Mouse (Mus musculus): ENCODE data around the gene Irs3. TPM values are rescaled to one million over a fixed set of nuclear protein-coding genes. Genes with fewer than 3 reads are reported as not detected.
"Not testable (repeated sequence)": the region's sequence is repeated elsewhere in the genome, so short reads cannot be mapped to it uniquely, and the experiment has no call there.

Irs3 gene
- polyA plus RNA-seq, 1 experiment, result 0.37 TPM

DNA sequence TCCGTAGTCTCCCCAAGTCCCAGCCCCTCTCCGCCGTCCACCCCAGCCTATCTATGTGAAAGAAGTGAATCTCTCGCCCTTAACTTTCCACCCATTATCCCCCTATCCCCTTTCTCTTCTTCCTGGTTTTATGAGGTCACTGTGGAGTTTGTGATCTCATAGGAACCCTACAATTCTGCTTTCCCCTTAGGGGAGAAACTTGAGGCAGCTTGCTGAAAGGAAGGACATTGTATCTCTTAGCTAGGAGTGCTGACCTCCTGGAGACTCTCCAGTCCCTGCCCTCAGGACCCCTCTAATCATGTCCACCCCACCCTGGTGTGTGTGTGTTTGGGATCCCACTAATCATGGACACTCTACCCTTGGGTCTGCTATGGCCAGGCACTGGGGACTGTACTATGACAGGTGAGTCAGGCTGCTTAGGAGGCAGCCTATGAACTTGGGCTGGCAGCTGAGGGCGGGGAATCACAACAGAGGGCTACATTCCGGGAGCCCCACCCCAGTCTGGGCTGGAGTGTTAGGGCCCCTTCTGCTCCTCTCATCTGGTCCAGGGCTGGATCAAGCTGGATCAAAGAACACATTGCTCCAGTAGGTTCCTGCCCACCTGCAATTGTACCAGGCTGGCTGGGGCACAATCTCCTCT, 15.5 kb downstream of the Irs3 start:
- 0 out of 2 replicates have a peak overlapping the region, but pooled peaks have one; percentile 6 for H3K27ac ChIP-seq (ENCODE audit: insufficient read depth, low read length)
- no peak for TF ChIP-seq POLR2A (IDR thresholded peaks at IDR 0.05; ENCODE audit: low read depth, low read length)
- no peak for TF ChIP-seq CTCF (IDR thresholded peaks at IDR 0.05; ENCODE audit: borderline replicate concordance, insufficient read depth, low read length)

DNA sequence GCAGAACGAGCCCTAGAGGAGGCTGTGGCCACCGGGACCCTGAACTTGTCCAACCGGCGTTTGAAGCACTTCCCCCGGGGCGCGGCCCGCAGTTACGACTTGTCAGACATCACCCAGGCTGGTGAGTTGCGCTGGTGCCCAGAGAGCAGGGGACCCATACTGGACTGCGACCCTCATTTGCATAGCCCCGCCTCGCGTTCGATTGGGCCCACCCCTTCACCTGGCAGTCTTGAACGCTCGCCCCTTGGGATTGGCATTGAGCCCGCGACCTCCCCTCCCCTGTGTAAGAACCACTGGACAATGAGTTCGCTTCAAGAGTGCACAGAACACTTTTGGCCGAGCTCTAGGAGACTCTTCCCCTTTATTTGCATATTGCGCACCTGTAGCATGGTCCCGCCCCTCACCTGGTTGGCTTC, 16.2 kb downstream of the Irs3 start:
- Histone ChIP-seq H3K4me3 (ENCODE audit: insufficient read depth, low read length) (peak overlapping the region; percentile 66), H3K4me1 (ENCODE audit: control insufficient read depth, insufficient read depth, low read length) (peaks cover 9% of the 10 kb centered on the region; the same call in 1 of the 2 replicates), H3K27ac (ENCODE audit: insufficient read depth, low read length) (peak overlapping the region; percentile 32; the same call in 1 of the 2 replicates)
- TF ChIP-seq CTCF (IDR thresholded peaks at IDR 0.05; ENCODE audit: borderline replicate concordance, insufficient read depth, low read length), result no peak
- TF ChIP-seq POLR2A (IDR thresholded peaks at IDR 0.05; ENCODE audit: low read depth, low read length), result no peak

More for the DNA sequence above, 15.5 kb downstream of the Irs3 start:
- peaks cover 9% of the 10 kb centered on the region; the same call in 1 of the 2 replicates for H3K4me1 ChIP-seq (ENCODE audit: control insufficient read depth, insufficient read depth, low read length)
- peak overlapping the region; percentile 66 for H3K4me3 ChIP-seq (ENCODE audit: insufficient read depth, low read length)

DNA sequence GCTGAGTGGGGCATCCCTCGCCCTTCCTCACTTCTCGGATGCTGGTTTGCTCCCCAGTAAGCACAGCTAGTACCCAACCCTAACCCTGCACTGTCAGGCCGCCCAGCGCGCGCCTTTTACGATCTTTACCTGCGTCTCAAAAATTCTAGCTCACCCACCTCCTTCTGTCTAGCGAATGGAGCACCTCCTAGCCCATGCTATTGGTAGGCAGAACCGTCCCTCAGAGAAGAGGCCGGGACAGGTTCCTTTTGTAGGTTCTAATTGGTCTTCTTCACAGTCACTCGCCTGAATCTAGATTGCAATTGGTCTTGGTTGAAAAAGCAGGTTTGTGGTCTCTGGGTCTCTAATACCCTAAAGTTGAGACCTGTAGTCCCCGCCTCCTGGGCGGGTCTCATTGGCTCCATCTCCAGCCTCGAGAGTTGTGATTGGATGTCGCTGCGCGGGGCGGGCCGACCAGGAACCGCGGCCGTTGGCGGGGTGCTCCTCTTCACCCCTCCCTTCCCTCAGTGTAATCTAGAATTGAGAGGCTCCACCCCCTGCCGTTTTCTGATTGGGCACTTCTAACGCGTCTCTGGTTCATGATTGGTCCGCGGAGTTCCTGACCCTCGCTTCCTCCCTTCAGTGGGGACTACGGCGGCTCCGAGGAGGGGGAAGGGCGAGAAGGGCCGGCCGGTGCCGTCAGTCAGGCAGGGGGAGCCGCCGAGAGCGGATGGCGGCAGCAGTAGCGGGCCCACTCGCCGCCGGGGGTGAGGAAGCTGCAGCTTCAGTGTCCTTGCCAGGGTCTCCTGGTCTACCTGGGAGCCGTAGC, 16.8 kb downstream of the Irs3 start, which contains the start of the genes Fbxo24, Lrch4 and Gm20605:
Gene Fbxo24 (minus strand): TSS at position 505 of the 808 bp plus-strand sequence.
Gene Lrch4 (plus strand): TSS at position 624 of the 808 bp plus-strand sequence.
Gene Gm20605 (plus strand): TSS at position 678 of the 808 bp plus-strand sequence.
- TF ChIP-seq CTCF (IDR thresholded peaks at IDR 0.05; ENCODE audit: borderline replicate concordance, insufficient read depth, low read length) (no peak), POLR2A (IDR thresholded peaks at IDR 0.05; ENCODE audit: low read depth, low read length) (peak; percentile 93)
- peaks cover 9% of the 10 kb centered on the region; the same call in 1 of the 2 replicates for H3K4me1 ChIP-seq (ENCODE audit: control insufficient read depth, insufficient read depth, low read length)

DNA sequence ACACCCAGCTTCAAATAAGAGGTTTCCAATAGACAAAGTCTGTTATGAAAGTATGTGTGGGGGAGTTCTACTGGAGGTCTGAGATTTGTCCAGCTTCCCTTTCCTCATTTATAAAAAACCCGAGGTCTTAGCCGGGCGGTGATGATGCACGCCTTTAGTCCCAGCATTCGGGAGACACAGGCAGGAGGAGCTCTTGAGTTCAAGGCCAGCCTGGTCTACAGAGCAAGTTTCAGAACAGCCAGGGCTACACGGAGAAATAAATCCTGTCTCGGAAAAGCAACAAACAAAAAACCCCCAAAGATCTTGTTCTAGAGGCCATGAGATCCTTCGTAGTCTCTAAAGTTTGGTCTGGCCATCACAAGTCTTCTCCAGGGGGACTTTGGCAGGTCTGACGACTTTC, 17.5 kb downstream of the Irs3 start:
- TF ChIP-seq POLR2A (IDR thresholded peaks at IDR 0.05; ENCODE audit: low read depth, low read length) (no peak; the same call in 1 of the 2 replicates), CTCF (IDR thresholded peaks at IDR 0.05; ENCODE audit: borderline replicate concordance, insufficient read depth, low read length) (no peak)
- Histone ChIP-seq H3K4me3 (ENCODE audit: insufficient read depth, low read length) (peak overlapping the region; percentile 60), H3K27ac (ENCODE audit: insufficient read depth, low read length) (peak overlapping the region; percentile 44), H3K4me1 (ENCODE audit: control insufficient read depth, insufficient read depth, low read length) (peaks cover 9% of the 10 kb centered on the region; the same call in 1 of the 2 replicates)

More for the DNA sequence above, 16.8 kb downstream of the Irs3 start, which contains the start of the genes Fbxo24, Lrch4 and Gm20605:
- Histone ChIP-seq H3K27ac (ENCODE audit: insufficient read depth, low read length) (peak within 1 kb of the TSS; percentile 44), H3K4me3 (ENCODE audit: insufficient read depth, low read length) (peak within 1 kb of the TSS; percentile 66)

DNA sequence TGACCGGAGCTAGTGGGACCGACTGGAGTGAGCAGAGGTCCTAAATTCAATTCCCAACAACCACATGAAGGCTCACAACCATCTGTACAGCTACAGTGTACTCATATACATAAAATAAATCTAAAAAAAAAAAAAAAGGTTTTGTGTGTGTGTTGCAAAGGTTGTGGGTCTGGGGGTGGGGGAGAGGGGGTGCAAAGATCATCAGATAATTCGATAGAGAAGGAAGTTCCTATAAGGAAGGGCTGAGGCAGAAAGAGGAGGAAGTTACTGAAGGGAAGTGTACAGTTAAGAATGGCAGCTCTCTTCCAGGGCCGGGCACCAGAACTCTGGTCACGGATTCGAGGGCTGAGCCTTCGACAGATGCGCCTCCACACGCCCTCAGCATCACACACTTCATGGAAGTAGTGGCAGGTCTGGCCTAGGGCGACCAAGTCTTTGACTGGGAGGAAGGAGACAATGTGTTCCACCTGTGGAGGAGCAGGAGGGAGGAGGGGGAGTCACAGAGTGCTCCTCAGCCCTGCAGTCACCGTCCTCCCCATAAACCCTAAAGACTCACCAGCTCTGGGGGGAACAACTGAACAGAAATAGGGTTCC, 21.5 kb downstream of the Irs3 start:
- no peak for TF ChIP-seq POLR2A (IDR thresholded peaks at IDR 0.05; ENCODE audit: low read depth, low read length)
- no peak overlapping the region for H3K27ac ChIP-seq (ENCODE audit: insufficient read depth, low read length)
- no peak overlapping the region for H3K4me3 ChIP-seq (ENCODE audit: insufficient read depth, low read length)

DNA sequence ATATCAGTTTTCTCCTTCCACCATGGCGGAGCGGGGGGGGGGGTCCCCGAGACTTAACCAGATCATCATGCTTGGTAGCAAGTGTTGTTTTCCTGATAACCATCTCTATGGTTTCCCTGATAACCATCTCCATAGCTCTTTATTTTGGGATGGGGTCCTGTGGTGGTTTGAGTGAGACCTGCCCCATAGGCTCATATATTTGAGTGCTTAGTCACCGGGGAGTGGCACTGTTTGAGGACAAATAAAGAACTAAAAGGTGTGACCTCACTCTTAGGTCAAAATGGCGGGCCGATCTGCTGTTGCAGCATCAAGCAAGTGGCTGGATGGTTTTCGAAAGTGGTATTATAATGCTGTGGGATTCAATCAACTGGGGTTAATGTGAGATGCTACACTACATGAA, 30.2 kb downstream of the Irs3 start:
- Histone ChIP-seq H3K4me3 (ENCODE audit: insufficient read depth, low read length) (no peak overlapping the region), H3K27ac (ENCODE audit: insufficient read depth, low read length) (no peak overlapping the region), H3K4me1 (ENCODE audit: control insufficient read depth, insufficient read depth, low read length) (peaks cover 13% of the 10 kb centered on the region)
- TF ChIP-seq CTCF (IDR thresholded peaks at IDR 0.05; ENCODE audit: borderline replicate concordance, insufficient read depth, low read length) (no peak), POLR2A (IDR thresholded peaks at IDR 0.05; ENCODE audit: low read depth, low read length) (no peak)

More for the DNA sequence above, 21.5 kb downstream of the Irs3 start:
- no peaks in the 10 kb centered on the region for H3K4me1 ChIP-seq (ENCODE audit: control insufficient read depth, insufficient read depth, low read length)

DNA sequence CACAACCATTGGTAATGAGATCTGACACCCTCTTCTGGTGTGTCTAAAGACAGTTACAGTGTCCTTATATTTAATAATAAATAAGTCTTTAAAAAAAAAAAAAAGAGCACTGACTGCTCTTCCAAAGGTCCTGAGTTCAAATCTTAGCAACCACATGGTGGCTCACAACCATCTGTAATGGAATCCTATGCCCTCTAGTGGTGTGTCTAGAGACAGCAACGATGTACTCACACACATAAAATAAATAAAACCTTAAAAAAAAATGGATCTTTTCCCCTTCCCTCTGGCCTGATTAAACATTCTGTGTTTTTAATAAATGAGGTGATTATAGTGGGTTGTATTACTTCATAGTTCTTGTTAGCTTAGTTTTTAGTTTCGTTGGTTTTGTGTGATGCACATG, 30.6 kb downstream of the Irs3 start:
- peaks cover 13% of the 10 kb centered on the region for H3K4me1 ChIP-seq (ENCODE audit: control insufficient read depth, insufficient read depth, low read length)
- H3K27ac ChIP-seq (ENCODE audit: insufficient read depth, low read length); H3K4me3 ChIP-seq (ENCODE audit: insufficient read depth, low read length): not testable (repeated sequence)

DNA sequence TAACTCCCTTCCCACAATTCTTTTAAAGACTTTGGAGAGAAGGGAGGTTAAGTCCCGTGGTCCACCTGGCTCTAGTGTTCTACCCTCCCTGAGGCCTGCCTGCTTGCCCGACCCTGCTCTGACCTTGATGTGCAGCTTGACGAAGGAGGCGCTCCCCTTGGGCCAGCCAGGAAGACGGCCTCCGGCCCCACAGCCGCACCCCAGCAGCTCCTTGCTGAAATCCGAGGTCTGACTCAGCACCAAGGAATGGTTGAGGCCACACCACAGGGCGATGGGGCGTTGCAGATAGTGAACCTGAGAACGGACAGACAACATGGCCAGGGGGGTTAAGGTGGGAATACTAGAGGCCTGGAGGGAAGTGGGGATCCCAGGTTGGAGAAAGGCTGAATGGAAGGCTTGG, 32.0 kb downstream of the Irs3 start, which contains the start of gene Pcolce:
Gene Pcolce (minus strand): TSS at position 235 of the 400 bp plus-strand sequence.
- H3K27ac ChIP-seq (ENCODE audit: insufficient read depth, low read length), result peak within 1 kb of the TSS; percentile 45
- TF ChIP-seq POLR2A (IDR thresholded peaks at IDR 0.05; ENCODE audit: low read depth, low read length) (peak; percentile 59), CTCF (IDR thresholded peaks at IDR 0.05; ENCODE audit: borderline replicate concordance, insufficient read depth, low read length) (no peak)
- H3K4me1 ChIP-seq (ENCODE audit: control insufficient read depth, insufficient read depth, low read length), result peaks cover 13% of the 10 kb centered on the region
- no peak within 1 kb of the TSS for H3K4me3 ChIP-seq (ENCODE audit: insufficient read depth, low read length)

DNA sequence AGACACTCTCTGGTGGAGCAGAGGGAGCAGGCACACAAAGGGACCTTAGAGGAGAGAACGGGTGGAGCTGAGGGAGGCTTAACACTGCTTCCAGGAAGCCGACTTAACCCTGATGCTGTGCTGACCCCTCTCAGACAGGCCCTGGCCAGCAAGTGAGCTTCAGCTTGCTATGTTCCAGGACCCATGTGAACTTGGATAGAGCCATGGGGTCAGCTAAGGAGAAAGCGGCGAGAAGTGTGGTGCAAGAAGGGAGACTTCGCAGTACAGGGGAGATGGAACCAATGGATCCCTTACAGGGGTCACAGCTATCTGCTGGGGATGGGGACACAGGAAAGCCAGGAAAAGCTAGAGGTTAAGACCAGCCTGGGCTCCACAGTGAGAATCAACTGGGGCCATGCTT, 32.4 kb downstream of the Irs3 start:
- no peak overlapping the region for H3K4me3 ChIP-seq (ENCODE audit: insufficient read depth, low read length)
- H3K27ac ChIP-seq (ENCODE audit: insufficient read depth, low read length), result peak overlapping the region; percentile 45
- peaks cover 13% of the 10 kb centered on the region for H3K4me1 ChIP-seq (ENCODE audit: control insufficient read depth, insufficient read depth, low read length)
- TF ChIP-seq CTCF (IDR thresholded peaks at IDR 0.05; ENCODE audit: borderline replicate concordance, insufficient read depth, low read length), result no peak
- TF ChIP-seq POLR2A (IDR thresholded peaks at IDR 0.05; ENCODE audit: low read depth, low read length), result no peak
